Mouse (Mus musculus) gastrocnemius, adult 2 months (tissue): ENCODE results near the gene Sfrp5. TPM values are rescaled to one million over a fixed set of nuclear protein-coding genes. Genes with fewer than 3 reads are reported as not detected.

Experiments
- DNase-seq: peaks from one replicate; pipeline ENCODE4 v3.0.0; 2022
- H3K27ac ChIP-seq: fragments of 200-600 bp; 2 replicates; pipeline ENCODE4 v1.8.1; 2022; ENCODE audit warnings: mild to moderate bottlenecking
- H3K4me3 ChIP-seq: fragments of 200-600 bp; 2 replicates; pipeline ENCODE4 v1.8.1; 2022; ENCODE audit warnings: mild to moderate bottlenecking, moderate library complexity
- CTCF ChIP-seq: fragments of 200-600 bp; IDR thresholded peaks from 2 replicates; pipeline ENCODE4 v1.8.1; 2022; ENCODE audit warnings: antibody characterized with exemption, mild to moderate bottlenecking, moderate library complexity
- intact Hi-C: fragments of 180-260 bp; cut with DNase I; formaldehyde crosslinking; loops from one replicate; pipeline ENCODE4 v1.15.1; 2025
- total RNA-seq, 2 experiments: library from RNA; stranded (reverse); gene quantifications; 2 replicates each; pipeline ENCODE4 v1.2.3; 2021

The Sfrp5 gene
- total RNA-seq, 2 experiments from 2014 or later, result 4.2 to 5.6 TPM

- intact Hi-C loops, result no loop called here
- Histone ChIP-seq H3K27ac (no peak overlapping the region), H3K4me3 (no peak overlapping the region)
- TF ChIP-seq CTCF, result no peak
- DNase-seq, result no peak
Measured at GRCm38 (mm10) chr19:42158246-42159017, 43.6 kb downstream of the Sfrp5 start.

GRCm38 (mm10) chr19:42157493-42158237, 44.4 kb downstream of the Sfrp5 start:
- no peak overlapping the region for H3K27ac ChIP-seq
- no peak overlapping the region for H3K4me3 ChIP-seq
- intact Hi-C loops, result no loop called here
- no peak for TF ChIP-seq CTCF
- DNase-seq, result no peak

- peak; percentile 90 for DNase-seq
- peak overlapping the region; percentile 77 for H3K27ac ChIP-seq
- peak overlapping the region; percentile 16; the same call in 1 of the 2 replicates for H3K4me3 ChIP-seq
- intact Hi-C loops, result loop anchor here (5.0 kb wide), 1 partner anchor 115 kb away; the partner anchor contains the start of gene Ankrd2
- TF ChIP-seq CTCF, result peak; percentile 97; the same call in 1 of the 2 replicates
Measured at GRCm38 (mm10) chr19:42151990-42152389, 50.1 kb downstream of the Sfrp5 start.

GRCm38 (mm10) chr19:42148569-42148860, 53.5 kb downstream of the Sfrp5 start:
- TF ChIP-seq CTCF, result no peak
- Histone ChIP-seq H3K27ac (peak overlapping the region; percentile 95), H3K4me3 (peak overlapping the region; percentile 90)
- no peak for DNase-seq
- intact Hi-C loops, result loop anchor here (2.0 kb wide), 1 partner anchor 18 kb away; no protein-coding TSS in a partner anchor

Other genes with a start within 250 kb of the Sfrp5 start
- gene Mms19, start 221.1 kb downstream of the Sfrp5 start, total RNA-seq, result 10 to 100 TPM in 1 of 2 experiments, 1 to 10 TPM in 1; 8.8 to 10.5 TPM
- 10 to 100 TPM; 14.5 to 15.1 TPM for gene Ubtd1, start 220.5 kb downstream of the Sfrp5 start, total RNA-seq
- gene Ankrd2, start 166.3 kb downstream of the Sfrp5 start, total RNA-seq, result 100 to 1,000 TPM; 154 to 235 TPM
- 1 to 10 TPM; 2.9 to 3.1 TPM for gene Hoga1, start 156.6 kb downstream of the Sfrp5 start, total RNA-seq
- gene 4933411K16Rik, start 150.0 kb downstream of the Sfrp5 start, total RNA-seq, result under 1 TPM; 0.28 to 0.33 TPM
- 1 to 10 TPM; 2.2 to 4.4 TPM for gene Morn4, start 115.9 kb downstream of the Sfrp5 start, total RNA-seq
- 10 to 100 TPM; 11.9 to 12.8 TPM for gene Pi4k2a, start 111.8 kb downstream of the Sfrp5 start, total RNA-seq
- 1 to 10 TPM; 8.7 to 9.0 TPM for gene Avpi1, start 73.2 kb downstream of the Sfrp5 start, total RNA-seq
- gene Marveld1, start 54.9 kb downstream of the Sfrp5 start, total RNA-seq, result 1 to 10 TPM; 4.8 to 7.2 TPM
- 10 to 100 TPM; 13.0 to 14.4 TPM for gene Zfyve27, start 38.3 kb downstream of the Sfrp5 start, total RNA-seq
- gene Golga7b, start 45.3 kb upstream of the Sfrp5 start, total RNA-seq, result 1 to 10 TPM; 2.3 to 2.4 TPM
- gene Crtac1, start 229.5 kb upstream of the Sfrp5 start, total RNA-seq, result under 1 TPM in 1 of 2 experiments, not detected in 1; 0.17 TPM